Mouse (Mus musculus) heart, adult 2 months (tissue): ENCODE results near the gene Ttc16.

Experiments
- CTCF ChIP-seq: fragments of 200-600 bp; IDR thresholded peaks from 2 replicates; pipeline ENCODE4 v1.8.1; 2022; ENCODE audit warnings: antibody characterized with exemption, mild to moderate bottlenecking, moderate library complexity
- EP300 ChIP-seq: fragments of 200-500 bp; IDR thresholded peaks from 2 replicates; pipeline ENCODE4 v1.6.1; 2011; ENCODE audit warnings: low read depth, low read length, control low read depth; ENCODE audit not compliant: insufficient read depth

DNA sequence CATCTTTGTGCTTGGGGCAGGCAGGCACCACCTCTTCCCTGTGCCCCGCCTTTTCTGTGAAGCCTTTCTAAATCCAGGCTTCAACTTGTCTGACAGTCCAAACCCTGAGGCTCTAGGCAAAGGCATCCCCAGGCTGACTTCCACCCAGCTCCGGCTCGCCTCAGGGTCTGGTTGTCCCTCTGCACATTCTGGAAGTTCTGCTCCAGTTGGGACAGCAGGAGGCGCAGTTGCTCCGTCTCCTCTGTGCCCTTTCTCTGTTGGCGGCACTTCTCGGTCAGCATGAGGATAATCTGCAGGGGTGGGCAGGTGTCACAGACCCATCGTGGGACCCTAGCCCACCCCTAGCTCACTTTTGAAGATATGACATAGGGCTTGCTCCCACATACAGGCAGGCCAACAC, 3.7 kb upstream of the Ttc16 start:
- TF ChIP-seq EP300 = peak; percentile 70; the same call in 1 of the 2 replicates
- TF ChIP-seq CTCF = peak; percentile 93
